Mouse (Mus musculus): ENCODE results near the gene B230217C12Rik. TPM values are rescaled to one million over a fixed set of nuclear protein-coding genes. Genes with fewer than 3 reads are reported as not detected.

B230217C12Rik gene
- polyA plus RNA-seq, 1 experiment from 2014 or later: 7.5 TPM

Other genes with a start within 250 kb of the B230217C12Rik start
- 2.4 and 3.4 TPM in 2 replicates for gene Epop, start 211.1 kb upstream of the B230217C12Rik start, polyA plus RNA-seq (2014; fragmentation: Nextera tagmentation; extraction: Ambion mirVana)
- 3.5 and 4.5 TPM in 2 replicates for gene Mllt6, start 177.4 kb upstream of the B230217C12Rik start, polyA plus RNA-seq (2014; fragmentation: Nextera tagmentation; extraction: Ambion mirVana)
- gene Cisd3, start 155.0 kb upstream of the B230217C12Rik start, polyA plus RNA-seq (2014; fragmentation: Nextera tagmentation; extraction: Ambion mirVana): 24.5 and 29.3 TPM in 2 replicates
- 12.7 and 13.2 TPM in 2 replicates for gene Pcgf2, start 140.3 kb upstream of the B230217C12Rik start, polyA plus RNA-seq (2014; fragmentation: Nextera tagmentation; extraction: Ambion mirVana)
- gene Psmb3, start 137.4 kb upstream of the B230217C12Rik start, polyA plus RNA-seq (2014; fragmentation: Nextera tagmentation; extraction: Ambion mirVana): 474 and 478 TPM in 2 replicates
- gene Pip4k2b, start 96.1 kb upstream of the B230217C12Rik start, polyA plus RNA-seq (2014; fragmentation: Nextera tagmentation; extraction: Ambion mirVana): 2.2 and 2.6 TPM in 2 replicates
- 10.3 and 11.8 TPM in 2 replicates for gene Cwc25, start 74.2 kb upstream of the B230217C12Rik start, polyA plus RNA-seq (2014; fragmentation: Nextera tagmentation; extraction: Ambion mirVana)
- not detected in 2 replicates for gene 1700001P01Rik, start 64.9 kb upstream of the B230217C12Rik start, polyA plus RNA-seq (2014; fragmentation: Nextera tagmentation; extraction: Ambion mirVana)
- gene Rpl23, start 58.3 kb upstream of the B230217C12Rik start, polyA plus RNA-seq (2014; fragmentation: Nextera tagmentation; extraction: Ambion mirVana): 712 and 810 TPM in 2 replicates
- 88.6 and 96.3 TPM in 2 replicates for gene Lasp1, start 41.8 kb upstream of the B230217C12Rik start, polyA plus RNA-seq (2014; fragmentation: Nextera tagmentation; extraction: Ambion mirVana)
- 0.43 and 0.97 TPM in 2 replicates for gene Fbxo47, start 43.4 kb downstream of the B230217C12Rik start, polyA plus RNA-seq (2014; fragmentation: Nextera tagmentation; extraction: Ambion mirVana)
- 1.6 and 2.0 TPM in 2 replicates for gene Plxdc1, start 145.7 kb downstream of the B230217C12Rik start, polyA plus RNA-seq (2014; fragmentation: Nextera tagmentation; extraction: Ambion mirVana)
- 6.1 and 7.0 TPM in 2 replicates for gene Arl5c, start 155.4 kb downstream of the B230217C12Rik start, polyA plus RNA-seq (2014; fragmentation: Nextera tagmentation; extraction: Ambion mirVana)
- gene Cacnb1, start 182.3 kb downstream of the B230217C12Rik start, polyA plus RNA-seq (2014; fragmentation: Nextera tagmentation; extraction: Ambion mirVana): 25.1 and 30.4 TPM in 2 replicates
- 1,126 and 1,148 TPM in 2 replicates for gene Rpl19, start 185.9 kb downstream of the B230217C12Rik start, polyA plus RNA-seq (2014; fragmentation: Nextera tagmentation; extraction: Ambion mirVana)
- 0.51 and 0.54 TPM in 2 replicates for gene Stac2, start 212.7 kb downstream of the B230217C12Rik start, polyA plus RNA-seq (2014; fragmentation: Nextera tagmentation; extraction: Ambion mirVana)

All from embryonic facial prominence, embryonic 14.5 days (tissue).